Mouse (Mus musculus) gastrocnemius, postnatal 14 days (tissue): Measurements from ENCODE around the gene Babam1. TPM values are rescaled to one million over a fixed set of nuclear protein-coding genes. Genes with fewer than 3 reads are reported as not detected.

ENCODE experiments used
- DNase-seq: peaks from one replicate; pipeline ENCODE4 v3.0.0; 2021; ENCODE audit warnings: mixed read lengths
- intact Hi-C: fragments of 180-260 bp; cut with DNase I; formaldehyde crosslinking; loops from one replicate; pipeline ENCODE4 v1.15.1; 2025; ENCODE audit warnings: low total_unique reads
- long read RNA-seq, 2 experiments: library from polyadenylated mRNA; stranded (forward); transcript quantifications; one replicate each; pipeline ENCODE4 v2.0.0; 2021
- total RNA-seq, 2 experiments: library from RNA; stranded (reverse); gene quantifications; 2 replicates each; pipeline ENCODE4 v1.2.3; 2021

Babam1 gene
- 10 to 100 TPM; 61.3 to 66.5 TPM for total RNA-seq
- long read RNA-seq, experiment 1, transcript Babam1-201 (9 exons, 1,433 nt): major isoform, 43 of 54 reads
- long read RNA-seq, experiment 1, partial matches to known transcripts: 4 of 54 reads
- long read RNA-seq, experiment 1, other reads (novel, unspliced or antisense): 7 of 54 reads
- long read RNA-seq, experiment 2, transcript Babam1-201 (9 exons, 1,433 nt): major isoform, 48 of 58 reads
- long read RNA-seq, experiment 2, partial matches to known transcripts: 5 of 58 reads
- long read RNA-seq, experiment 2, other reads (novel, unspliced or antisense): 5 of 58 reads

GRCm38 (mm10) chr8:71396639-71397305 is at the start of gene Babam1:
Babam1 (plus strand) TSS chr8:71396861.
- DNase-seq: peak; percentile 92
- intact Hi-C loops: no loop called here

DNA sequence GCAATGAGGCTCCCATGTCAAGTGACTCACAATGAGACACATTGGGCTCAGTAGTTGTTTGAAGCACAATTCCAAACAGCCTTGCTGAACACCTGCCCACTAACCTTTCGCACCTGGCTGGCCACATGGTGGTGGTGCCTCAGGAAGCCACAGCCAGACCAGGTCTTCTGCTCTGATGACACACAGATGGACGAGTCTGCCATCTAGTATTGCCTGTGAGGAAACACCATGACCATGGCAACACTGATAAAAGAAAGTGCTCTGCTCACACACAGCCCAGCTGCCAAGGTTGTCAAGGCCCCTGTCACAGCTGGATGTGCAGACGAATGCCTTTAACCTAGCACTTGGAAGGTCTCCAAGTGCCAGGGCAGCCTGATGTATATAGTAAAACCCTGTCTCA is 45.5 kb upstream of the Babam1 start:
- no peak for DNase-seq
- intact Hi-C loops: no loop called here

GRCm38 (mm10) chr8:71351520-71351919 is 45.1 kb upstream of the Babam1 start:
- no peak for DNase-seq
- intact Hi-C loops: no loop called here

DNA sequence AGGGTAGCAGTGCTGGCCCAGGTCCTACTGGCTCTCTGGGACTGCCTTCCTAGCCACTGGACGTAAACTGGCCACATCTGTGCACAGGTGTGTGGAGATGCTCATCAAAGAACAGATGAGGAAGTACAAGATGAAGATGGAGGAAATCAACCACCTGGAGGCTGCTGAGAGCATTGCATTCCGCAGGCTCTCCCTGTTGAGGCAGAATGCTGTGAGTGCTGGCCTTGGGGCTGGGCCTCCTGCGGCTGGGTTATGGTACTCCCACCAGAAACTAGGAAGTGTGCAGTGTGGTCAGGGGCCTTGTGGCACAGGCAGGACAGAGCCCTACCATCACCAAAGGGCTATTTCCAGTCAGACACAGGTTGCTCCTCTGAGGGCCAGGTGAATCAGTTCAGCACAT is 38.6 kb upstream of the Babam1 start:
- DNase-seq: no peak
- intact Hi-C loops: no loop called here

- intact Hi-C loops: no loop called here
- DNase-seq: peak; percentile 87
Measured at GRCm38 (mm10) chr8:71366771-71367528, 29.7 kb upstream of the Babam1 start, which contains the start of gene Use1. Use1 (plus strand) TSS chr8:71366848.

GRCm38 (mm10) chr8:71367529-71368176 is 29.0 kb upstream of the Babam1 start:
- DNase-seq: no peak
- intact Hi-C loops: no loop called here

- intact Hi-C loops: no loop called here
- DNase-seq: no peak
Measured at GRCm38 (mm10) chr8:71368366-71368765, 28.3 kb upstream of the Babam1 start.

DNA sequence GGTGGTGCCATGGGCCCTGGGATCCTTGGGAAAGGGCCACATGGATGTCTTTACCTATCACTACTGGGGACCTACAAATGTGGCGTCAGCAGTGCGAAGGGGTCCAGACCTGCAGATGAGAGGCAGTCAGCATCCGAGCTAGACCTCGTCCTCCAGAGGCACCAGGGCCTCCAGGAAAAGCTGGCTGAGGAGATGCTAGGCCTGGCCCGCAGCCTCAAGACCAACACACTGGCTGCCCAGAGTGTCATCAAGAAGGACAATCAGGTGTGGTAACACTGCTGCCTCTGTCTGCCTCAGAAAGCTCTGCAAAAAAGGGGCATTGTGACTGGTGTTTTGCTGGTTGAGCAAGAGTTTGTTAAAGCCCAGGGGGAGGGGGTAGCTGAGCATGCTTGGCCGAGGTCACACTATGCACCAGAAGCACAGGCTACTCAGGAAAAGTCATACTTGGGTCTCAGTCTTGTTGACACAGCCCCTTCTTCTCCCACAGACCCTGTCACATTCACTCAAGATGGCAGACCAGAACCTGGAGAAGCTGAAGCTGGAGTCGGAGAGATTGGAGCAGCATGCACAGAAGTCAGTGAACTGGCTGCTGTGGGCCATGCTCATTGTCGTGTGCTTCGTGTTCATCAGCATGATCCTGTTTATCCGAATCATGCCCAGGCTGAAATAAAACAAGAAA is 27.5 kb upstream of the Babam1 start:
- intact Hi-C loops: no loop called here
- no peak for DNase-seq

- no peak for DNase-seq
- intact Hi-C loops: loop anchor here (5.0 to 10.0 kb wide), 2 partner anchors 37 to 94 kb away; partner anchors contain the start of genes Abhd8, Ankle1, Dda1 and Mrpl34
Measured at GRCm38 (mm10) chr8:71370711-71371235, 25.9 kb upstream of the Babam1 start.

GRCm38 (mm10) chr8:71371236-71371848 is 25.3 kb upstream of the Babam1 start, which contains the start of gene Ocel1:
Ocel1 (plus strand) TSS chr8:71371298.
- DNase-seq: peak; percentile 97
- intact Hi-C loops: loop anchor here (5.0 to 10.0 kb wide), 2 partner anchors 36 to 93 kb away; partner anchors contain the start of genes Abhd8, Ankle1, Dda1 and Mrpl34

GRCm38 (mm10) chr8:71372427-71372826 is 24.2 kb upstream of the Babam1 start:
- intact Hi-C loops: loop anchor here (5.0 to 10.0 kb wide), 2 partner anchors 35 to 92 kb away; partner anchors contain the start of genes Abhd8, Ankle1, Dda1 and Mrpl34
- DNase-seq: no peak

- intact Hi-C loops: loop anchor here (5.0 to 10.0 kb wide), 2 partner anchors 34 to 92 kb away; partner anchors contain the start of genes Abhd8, Ankle1, Dda1 and Mrpl34
- DNase-seq: no peak
Measured at GRCm38 (mm10) chr8:71373000-71373399, 23.7 kb upstream of the Babam1 start.

GRCm38 (mm10) chr8:71374616-71375206 is 21.9 kb upstream of the Babam1 start:
- intact Hi-C loops: loop anchor here (5.0 to 10.0 kb wide), 2 partner anchors 33 to 90 kb away; partner anchors contain the start of genes Abhd8, Ankle1, Dda1 and Mrpl34
- DNase-seq: no peak

DNA sequence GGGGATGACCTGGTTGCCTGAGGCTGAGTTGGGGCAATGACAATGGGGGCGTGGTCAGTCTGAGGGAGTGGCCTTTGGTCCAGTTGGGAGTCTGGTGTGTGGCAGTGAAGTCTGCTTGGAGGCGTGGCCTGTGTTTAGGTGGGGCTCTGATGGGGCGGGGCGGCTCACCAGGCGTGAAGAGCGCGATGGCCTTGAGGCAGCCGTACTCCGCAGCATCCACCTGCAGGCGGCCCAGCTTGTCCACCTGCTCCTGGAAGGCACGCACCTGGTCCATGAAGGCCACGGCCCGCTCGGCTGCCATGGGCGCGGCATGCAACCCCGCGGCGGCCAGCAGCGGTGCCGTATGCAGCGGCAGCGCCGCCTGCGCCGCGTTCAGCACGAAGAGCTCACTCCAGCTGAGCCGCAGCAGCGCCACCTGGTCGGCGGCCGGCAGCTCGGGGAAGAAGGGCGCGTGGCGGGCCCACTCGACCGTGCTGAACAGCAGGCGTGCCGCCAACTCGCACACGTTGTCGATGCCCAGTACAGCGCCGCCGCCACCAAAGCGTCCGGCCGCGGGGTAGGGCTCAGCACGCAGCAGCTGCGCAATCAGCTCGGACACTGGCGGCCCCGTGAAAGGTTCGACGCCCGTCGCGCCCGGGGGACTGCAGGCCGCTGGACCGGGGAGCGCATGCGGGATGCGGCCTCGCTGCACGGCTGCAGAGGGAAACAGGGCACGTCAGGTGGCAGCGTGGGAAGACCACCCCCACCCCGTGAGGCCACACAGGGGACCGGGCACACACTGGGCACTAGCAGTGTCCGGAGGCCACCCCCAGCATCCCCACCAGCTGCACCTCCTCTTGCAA is 20.9 kb upstream of the Babam1 start:
- intact Hi-C loops: loop anchor here (10.0 kb wide), 1 partner anchor 89 kb away; the partner anchor contains the start of genes Abhd8, Dda1 and Mrpl34
- peak; percentile 58 for DNase-seq

DNA sequence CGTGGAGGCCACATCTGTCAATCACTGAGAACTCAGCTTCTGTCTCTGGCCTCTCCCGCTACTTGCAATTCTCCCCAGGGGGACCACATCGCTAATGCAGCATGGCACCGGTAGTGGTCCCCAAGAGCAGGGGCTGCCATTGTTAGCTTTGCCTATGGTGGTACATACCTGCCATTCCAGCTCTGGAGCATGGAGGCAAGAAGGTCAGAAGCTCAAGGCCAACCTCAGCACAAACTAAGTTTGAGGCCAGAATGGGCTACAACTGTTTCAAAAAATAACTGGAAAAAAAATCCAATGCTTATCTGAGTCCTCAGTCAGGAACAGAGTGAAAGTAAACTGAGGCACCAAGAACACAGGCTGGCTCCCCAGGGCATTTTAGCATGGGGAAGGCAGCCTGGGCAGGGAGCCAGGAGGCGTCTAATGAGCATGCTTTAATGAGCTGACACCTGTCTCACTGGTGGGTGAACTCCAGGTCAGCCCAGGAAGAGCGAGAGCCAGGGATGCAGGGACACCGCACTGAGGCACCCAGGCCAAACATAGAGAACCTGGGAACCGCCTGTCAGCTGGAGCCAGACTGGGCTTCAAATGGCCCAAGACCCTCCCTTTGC is 20.1 kb upstream of the Babam1 start:
- intact Hi-C loops: loop anchor here (10.0 kb wide), 1 partner anchor 88 kb away; the partner anchor contains the start of genes Abhd8, Dda1 and Mrpl34
- DNase-seq: no peak

GRCm38 (mm10) chr8:71379008-71379407 is 17.7 kb upstream of the Babam1 start:
- no peak for DNase-seq

More at GRCm38 (mm10) chr8:71379008-71379407, 17.7 kb upstream of the Babam1 start:
- intact Hi-C loops: loop anchor here (10.0 kb wide), 1 partner anchor 86 kb away; the partner anchor contains the start of genes Abhd8, Dda1 and Mrpl34
